Mouse (Mus musculus) urinary bladder, postnatal 4 days (tissue): ENCODE data around the gene Olfr74.
"Not testable (repeated sequence)": the region's sequence is repeated elsewhere in the genome, so short reads cannot be mapped to it uniquely, and the experiment has no call there.

ENCODE experiments used
- DNase-seq, 2 experiments: peaks; one replicate each; pipeline ENCODE4 v3.0.0; 2021 to 2022; ENCODE audit warnings: low spot score in 2 of 2

The Olfr74 gene

GRCm38 (mm10) chr2:87974563-87974962 lies at the start of gene Olfr74:
Olfr74 (minus strand) TSS chr2:87974663.
- no peak for DNase-seq

GRCm38 (mm10) chr2:88022474-88022873 lies 48.0 kb upstream of the Olfr74 start, which contains the start of gene Olfr1161:
Olfr1161 (plus strand) TSS chr2:88022774.
- not testable (repeated sequence) for DNase-seq

GRCm38 (mm10) chr2:88007515-88008318 lies 33.3 kb upstream of the Olfr74 start, which contains the start of gene Olfr1160:
Olfr1160 (minus strand) TSS chr2:88008268.
- DNase-seq: no peak

- DNase-seq: no peak
Observed at GRCm38 (mm10) chr2:87989813-87990212, 15.3 kb upstream of the Olfr74 start, which contains the start of gene Olfr1158. Olfr1158 (plus strand) TSS chr2:87990113.

- no peak for DNase-seq
Observed at GRCm38 (mm10) chr2:87968199-87968598, 6.3 kb downstream of the Olfr74 start, which contains the start of gene Olfr1157. Olfr1157 (minus strand) TSS chr2:87968299.

- no peak for DNase-seq
Observed at GRCm38 (mm10) chr2:87953000-87953399, 21.5 kb downstream of the Olfr74 start, which contains the start of gene Olfr1156. Olfr1156 (minus strand) TSS chr2:87953100.

GRCm38 (mm10) chr2:87945037-87945436 lies 29.4 kb downstream of the Olfr74 start, which contains the start of gene Olfr1155:
Olfr1155 (minus strand) TSS chr2:87945137.
- no peak for DNase-seq
